In genomic region chr2:161511101-161511759, GRCm38 (mm10) we compare ENCODE assay signal across 9 mouse cellular contexts.
A peak's percentile ranks its signal among the peaks of the same experiment; 100 is the strongest.
DNase-seq lines count a peak whose midpoint lies in the region; ATAC-seq and TF ChIP-seq lines count a peak whose summit lies in the region.
"Had no signal": no experiment of that assay in that cellular context is flagged by ENCODE, and none has a peak within 500 bp of the region (broad histone marks: within the 10 kb centered on the region; RNA-seq: fewer than 3 reads in every experiment).

No protein-coding gene starts in this region.

- H3K27me3 ChIP-seq in forebrain, embryonic 10.5 days (ENCODE audit: poor library complexity, severe bottlenecking) = no peaks in the 10 kb centered on the region
- no peaks in the 10 kb centered on the region for H3K27me3 ChIP-seq in limb, embryonic 12.5 days
- H3K27me3 ChIP-seq: megakaryocyte, embryonic 14.5 days had no signal

- no peak for DNase-seq in lung, adult 2 months
- no peak for DNase-seq in lung, postnatal 4 days
- DNase-seq in forebrain, embryonic 10.5 days (ENCODE audit: extremely low spot score, low spot score) = no peak
- DNase-seq in cerebellum, postnatal 14 days = no peak
- DNase-seq in cerebellum, postnatal 25 days = no peak
- no peak for DNase-seq in adrenal gland, adult 2 months

- peak overlapping the region; percentile 69 for H3K4me2 ChIP-seq in limb, embryonic 12.5 days

- H3K4me3 ChIP-seq in lung, adult 2 months (replicated peaks; ENCODE audit: extremely low read depth, low read depth, low read length) = peak overlapping the region; percentile 57
- H3K4me3 ChIP-seq in forebrain, embryonic 10.5 days = peak overlapping the region; percentile 59
- peak overlapping the region; percentile 51 for H3K4me3 ChIP-seq in limb, embryonic 12.5 days (replicated peaks)
- peak overlapping the region; percentile 38 for H3K4me3 ChIP-seq in olfactory bulb, adult 2 months (ENCODE audit: insufficient read depth, low read depth, low read length)
- H3K4me3 ChIP-seq: megakaryocyte, embryonic 14.5 days had no signal

- H3K4me1 ChIP-seq in lung, adult 2 months (ENCODE audit: control insufficient read depth, insufficient read depth, low read length) = no peaks in the 10 kb centered on the region
- H3K4me1 ChIP-seq in forebrain, embryonic 10.5 days = peaks cover 17% of the 10 kb centered on the region
- H3K4me1 ChIP-seq in limb, embryonic 12.5 days (replicated peaks) = no peaks in the 10 kb centered on the region; the same call in 1 of the 2 replicates
- no peaks in the 10 kb centered on the region for H3K4me1 ChIP-seq in olfactory bulb, adult 2 months (ENCODE audit: control insufficient read depth, insufficient read depth, low read length)
- H3K4me1 ChIP-seq: megakaryocyte, embryonic 14.5 days had no signal

- no peaks in the 10 kb centered on the region for H3K36me3 ChIP-seq in forebrain, embryonic 10.5 days (replicated peaks)
- H3K36me3 ChIP-seq in limb, embryonic 12.5 days = no peaks in the 10 kb centered on the region

- H3K27ac ChIP-seq in forebrain, embryonic 10.5 days = peak overlapping the region; percentile 84
- H3K27ac ChIP-seq in limb, embryonic 12.5 days = no peak overlapping the region
- 0 out of 2 replicates have a peak overlapping the region, but pooled peaks have one; percentile 44 for H3K27ac ChIP-seq in olfactory bulb, adult 2 months (ENCODE audit: insufficient read depth, low read depth, low read length)

- ATAC-seq in limb, embryonic 12.5 days (ENCODE audit: insufficient number of reproducible peaks, insufficient read depth, low FRiP score, low TSS enrichment, low read depth) = no peak

- H3K9ac ChIP-seq in limb, embryonic 12.5 days (replicated peaks) = peak overlapping the region; percentile 54

- no peaks in the 10 kb centered on the region for H3K9me3 ChIP-seq in forebrain, embryonic 10.5 days
- H3K9me3 ChIP-seq in limb, embryonic 12.5 days = no peaks in the 10 kb centered on the region

- TF ChIP-seq POLR2A in lung, adult 2 months (IDR thresholded peaks at IDR 0.05; ENCODE audit: borderline replicate concordance, extremely low read depth, low read depth, low read length) = no peak
- TF ChIP-seq POLR2A in olfactory bulb, adult 2 months (IDR thresholded peaks at IDR 0.05; ENCODE audit: insufficient read depth, low read depth, low read length) = no peak

- 24% methylated on average over 8 of the region's 8 CpGs for WGBS in lung, adult 2 months
- 24% methylated on average over 8 of the region's 8 CpGs for WGBS in forebrain, embryonic 10.5 days
- WGBS in limb, embryonic 12.5 days = 27% methylated on average over 8 of the region's 8 CpGs
- 12% methylated on average over 8 of the region's 8 CpGs for WGBS in olfactory bulb, adult 2 months

- no peak for TF ChIP-seq CTCF in lung, adult 2 months (IDR thresholded peaks at IDR 0.05; ENCODE audit: insufficient read depth, low read length)
- TF ChIP-seq CTCF in olfactory bulb, adult 2 months (IDR thresholded peaks at IDR 0.05; ENCODE audit: insufficient read depth, low read depth, low read length) = no peak
